7 mouse cellular contexts compared by ENCODE assay signal in the genomic region with DNA sequence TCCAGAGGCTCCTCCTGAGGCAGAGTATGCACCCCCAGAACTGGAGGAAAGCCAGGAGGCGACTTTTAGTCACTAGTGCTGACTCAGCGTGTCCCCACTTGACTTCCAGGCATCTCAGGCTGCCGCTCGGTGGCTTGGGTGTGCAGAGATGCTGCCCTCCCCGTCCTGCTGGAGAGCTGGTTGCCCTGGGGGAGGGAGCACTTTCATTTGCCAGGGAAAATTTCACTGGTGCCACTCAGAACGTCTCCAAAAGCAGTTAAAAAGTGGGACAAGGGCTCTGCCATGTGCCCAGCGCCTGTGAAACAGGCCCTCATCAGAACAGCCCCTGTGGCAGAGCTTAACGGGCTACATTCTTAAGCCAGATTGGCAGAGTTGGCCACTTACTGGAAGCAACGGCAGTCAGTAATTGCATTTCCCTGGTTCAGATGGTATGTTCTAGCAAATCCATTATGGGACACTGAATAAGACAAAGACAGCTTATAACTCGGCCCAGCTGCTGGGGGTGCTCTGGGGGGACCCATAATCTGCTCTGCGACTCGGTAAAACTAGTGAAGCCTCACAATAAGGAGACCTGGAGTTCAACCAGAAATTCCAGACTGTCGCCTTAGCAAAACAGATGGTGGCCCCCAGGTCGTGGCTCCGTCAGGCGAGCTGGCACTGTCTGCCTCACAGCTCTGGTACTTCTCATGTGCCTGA.
DNase-seq lines count a peak whose midpoint lies in the region; ATAC-seq and TF ChIP-seq lines count a peak whose summit lies in the region.

No protein-coding gene starts in this region.

- H3K4me1 ChIP-seq in forebrain, embryonic 10.5 days = peaks cover 65% of the 10 kb centered on the region
- H3K4me1 ChIP-seq in hindbrain, embryonic 16.5 days (ENCODE audit: control insufficient read depth, insufficient read depth, low read depth, low read length) = peaks cover 69% of the 10 kb centered on the region
- peaks cover 59% of the 10 kb centered on the region for H3K4me1 ChIP-seq in limb, embryonic 13.5 days

- H3K4me3 ChIP-seq in forebrain, embryonic 10.5 days = no peak overlapping the region
- H3K4me3 ChIP-seq in hindbrain, embryonic 16.5 days (ENCODE audit: low read length) = no peak overlapping the region
- no peak overlapping the region for H3K4me3 ChIP-seq in limb, embryonic 13.5 days

- no peaks in the 10 kb centered on the region for H3K27me3 ChIP-seq in Patski
- H3K27me3 ChIP-seq in forebrain, embryonic 10.5 days (ENCODE audit: poor library complexity, severe bottlenecking) = peaks cover 14% of the 10 kb centered on the region; the same call in 1 of the 2 replicates
- no peaks in the 10 kb centered on the region for H3K27me3 ChIP-seq in hindbrain, embryonic 16.5 days (replicated peaks; ENCODE audit: control insufficient read depth, insufficient read depth, low read length)
- no peaks in the 10 kb centered on the region for H3K27me3 ChIP-seq in limb, embryonic 13.5 days

- no peaks in the 10 kb centered on the region for H3K9me3 ChIP-seq in forebrain, embryonic 10.5 days
- H3K9me3 ChIP-seq in hindbrain, embryonic 16.5 days (ENCODE audit: control insufficient read depth, low read length) = no peaks in the 10 kb centered on the region
- no peaks in the 10 kb centered on the region for H3K9me3 ChIP-seq in limb, embryonic 13.5 days

- H3K36me3 ChIP-seq in forebrain, embryonic 10.5 days (replicated peaks) = no peaks in the 10 kb centered on the region
- H3K36me3 ChIP-seq in hindbrain, embryonic 16.5 days (ENCODE audit: control insufficient read depth, insufficient read depth, low read length) = no peaks in the 10 kb centered on the region
- peaks cover 3% of the 10 kb centered on the region; the same call in 1 of the 2 replicates for H3K36me3 ChIP-seq in limb, embryonic 13.5 days

- POLR2A ChIA-PET in Patski (lab: Charles Lee) = no interaction called here

- 52% methylated on average over 16 of the region's 16 CpGs for WGBS in forebrain, embryonic 10.5 days
- 20% methylated on average over 16 of the region's 16 CpGs for WGBS in hindbrain, embryonic 16.5 days
- 25% methylated on average over 16 of the region's 16 CpGs for WGBS in limb, embryonic 13.5 days

- TF ChIP-seq CTCF in Patski (IDR thresholded peaks at IDR 0.05) = no peak

- no peak overlapping the region for H3K9ac ChIP-seq in hindbrain, embryonic 16.5 days (ENCODE audit: low read depth, low read length)
- no peak overlapping the region for H3K9ac ChIP-seq in limb, embryonic 13.5 days

- no peak overlapping the region for H3K4me2 ChIP-seq in hindbrain, embryonic 16.5 days (ENCODE audit: low read length)
- peak overlapping the region; percentile 28; the same call in 1 of the 2 replicates for H3K4me2 ChIP-seq in limb, embryonic 13.5 days (replicated peaks)

- CTCF ChIA-PET in Patski (lab: Charles Lee) = interaction anchor here (1.3 kb wide), 2 partner anchors 17 to 78 kb away, joined by 4 read pairs; no protein-coding TSS in a partner anchor

- peak overlapping the region; percentile 65 for H3K27ac ChIP-seq in forebrain, embryonic 10.5 days
- H3K27ac ChIP-seq in hindbrain, embryonic 16.5 days (ENCODE audit: low read depth, low read length) = peak overlapping the region; percentile 72
- H3K27ac ChIP-seq in limb, embryonic 13.5 days = peak overlapping the region; percentile 74; the same call in 1 of the 2 replicates

- no peak for ATAC-seq in Patski
- ATAC-seq in hindbrain, embryonic 16.5 days = peak; percentile 76
- peak; percentile 20; the same call in 1 of the 2 replicates for ATAC-seq in limb, embryonic 13.5 days (ENCODE audit: low FRiP score, low read depth)

- in situ Hi-C loops in Patski (cut with MboI; ENCODE audit: low pct_unique_long_range_greater_than_20kb) = no loop called here

- peak; percentile 25 for DNase-seq in Patski (ENCODE audit: low read depth, low spot score)
- peak; percentile 77 for DNase-seq in adrenal gland, postnatal 25 days
- DNase-seq in forebrain, embryonic 10.5 days (ENCODE audit: extremely low spot score, low spot score) = no peak
- DNase-seq in retina, postnatal 7 days (ENCODE audit: low read depth, low spot score) = peak; percentile 62
- DNase-seq in thymus, postnatal 25 days = no peak

Comparison
In these comparisons a context has a peak if more than half of its experiments do, and no peak if none do; other contexts are left out.
1. DNase-seq: peak in Patski (single experiment), adrenal gland, postnatal 25 days (single experiment) and retina, postnatal 7 days (single experiment); none in forebrain, embryonic 10.5 days (single experiment) and thymus, postnatal 25 days (single experiment).
2. Peak in every context shown above with its lines, with median percentiles within 50 percentile points of each other: H3K27ac ChIP-seq.